Mouse (Mus musculus): ENCODE data around the gene Tnk2. TPM values are rescaled to one million over a fixed set of nuclear protein-coding genes. Genes with fewer than 3 reads are reported as not detected.

Tnk2 gene
- total RNA-seq, 2 experiments from 2014 or later = 93.2 to 107 TPM

- no peak for DNase-seq (ENCODE audit: extremely low spot score in 1 of 2, low spot score in 2 of 2)
- intact Hi-C loops (cut with DNase I) = no loop called here
These were observed 53.3 kb downstream of the Tnk2 start for GRCm38 (mm10) chr16:32696841-32697464.

- DNase-seq (ENCODE audit: extremely low spot score in 1 of 2, low spot score in 2 of 2) = no peak
- intact Hi-C loops (cut with DNase I) = no loop called here
These were observed 54.2 kb downstream of the Tnk2 start for GRCm38 (mm10) chr16:32697665-32698446.

DNA sequence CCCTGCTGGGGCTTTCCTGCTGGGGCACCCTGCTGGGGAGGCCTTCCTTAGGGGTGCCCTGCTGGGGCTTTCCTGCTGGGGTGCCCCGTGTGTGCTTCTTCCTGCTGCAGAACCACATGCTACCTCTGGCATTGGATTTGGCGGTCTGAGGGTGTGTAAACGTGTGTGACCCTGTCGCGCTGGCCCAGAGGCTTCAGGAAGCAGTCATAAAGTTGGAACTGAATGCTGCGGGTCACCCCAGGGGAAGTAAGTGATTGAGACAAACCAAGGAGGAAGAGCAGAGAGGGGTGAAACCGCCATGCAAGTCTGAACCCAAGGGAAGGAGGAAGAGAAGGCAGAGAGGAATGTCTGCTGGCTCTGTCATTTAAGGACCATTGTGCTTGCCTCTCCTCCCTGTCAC lies 54.9 kb downstream of the Tnk2 start:
- intact Hi-C loops (cut with DNase I) = no loop called here
- DNase-seq (ENCODE audit: extremely low spot score in 1 of 2, low spot score in 2 of 2) = no peak

DNA sequence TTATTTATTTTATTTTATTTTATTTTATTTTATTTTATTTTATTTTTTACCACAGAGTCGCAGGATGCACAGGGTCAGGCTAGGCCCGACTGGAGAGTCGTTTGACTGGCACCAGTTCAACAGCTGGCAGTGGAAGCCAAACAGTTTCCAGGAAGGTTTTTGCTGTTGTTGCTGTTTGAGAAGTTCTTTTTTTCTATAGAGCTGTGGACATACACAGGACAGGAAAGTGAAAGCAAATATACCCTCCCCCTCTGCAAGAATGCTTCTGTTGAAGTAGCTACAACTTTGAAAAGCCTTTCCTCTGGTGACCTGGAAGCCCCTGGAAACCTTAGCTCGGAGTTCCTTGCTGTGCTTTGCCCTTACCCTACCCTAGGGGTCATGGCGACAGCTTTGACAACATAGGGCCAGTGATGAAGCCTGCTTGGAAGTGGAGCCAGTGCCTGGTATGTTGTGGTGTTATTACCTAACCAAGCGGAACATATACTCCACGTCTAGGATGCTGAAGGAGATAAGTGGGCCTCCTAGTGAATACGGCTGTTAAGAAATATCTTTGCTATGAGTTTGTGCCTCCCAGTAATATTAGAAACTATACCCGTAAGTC lies 59.7 kb downstream of the Tnk2 start:
- no peak for DNase-seq (ENCODE audit: extremely low spot score in 1 of 2, low spot score in 2 of 2)
- intact Hi-C loops (cut with DNase I) = no loop called here

DNA sequence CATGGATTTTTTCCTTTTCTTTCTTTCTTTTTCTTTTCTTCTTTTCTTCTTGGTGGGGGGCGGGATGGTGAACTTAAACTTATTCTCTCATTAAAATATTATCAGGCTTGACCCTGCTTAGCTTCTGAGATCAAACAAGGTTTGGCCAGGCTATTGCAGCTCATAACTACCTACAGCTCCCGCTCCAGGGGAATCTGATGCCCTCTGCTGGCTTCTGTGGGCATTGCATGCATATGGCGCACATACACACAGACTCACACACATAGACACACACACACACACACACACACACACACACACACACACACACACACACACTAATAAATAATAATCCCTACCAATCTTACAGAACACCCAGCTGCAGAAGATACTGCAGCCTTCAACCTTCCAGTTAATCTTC lies 61.9 kb downstream of the Tnk2 start:
- intact Hi-C loops (cut with DNase I) = no loop called here
- no peak for DNase-seq (ENCODE audit: extremely low spot score in 1 of 2, low spot score in 2 of 2)

DNA sequence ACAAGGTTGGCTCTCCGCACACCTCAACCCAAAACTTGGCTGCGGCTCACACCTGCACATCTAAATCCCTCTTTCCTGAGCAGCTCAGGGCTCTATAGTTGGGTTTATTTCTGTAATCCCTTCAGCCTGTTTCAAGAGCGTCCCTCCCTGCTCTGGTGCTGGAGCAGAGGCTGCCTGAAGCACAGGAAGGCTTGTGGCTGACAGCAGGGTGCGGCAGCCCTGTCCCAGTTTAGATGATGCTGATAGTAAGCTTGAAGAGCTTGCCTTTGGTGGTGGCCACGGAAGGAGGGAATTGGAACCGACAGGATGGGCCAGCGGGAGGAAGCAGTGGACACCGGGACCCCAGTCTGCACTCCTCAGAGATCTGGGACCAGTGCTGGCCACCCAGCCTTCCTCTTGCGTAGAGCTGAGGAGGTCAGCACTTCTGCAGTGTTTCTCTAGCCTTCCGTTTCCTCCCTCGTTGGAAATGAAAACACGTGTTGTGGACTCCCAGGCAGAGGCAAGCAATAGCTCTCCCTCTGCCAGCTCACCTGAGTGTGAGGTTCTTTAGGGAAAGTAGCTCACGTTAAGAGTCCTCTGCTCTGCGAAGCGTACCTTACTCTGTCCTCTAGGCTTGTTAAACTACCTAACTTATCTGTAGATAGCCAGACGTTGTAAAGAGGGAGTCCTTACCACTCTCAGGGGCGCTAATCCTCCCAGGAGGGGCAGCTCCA lies 63.6 kb downstream of the Tnk2 start:
- intact Hi-C loops (cut with DNase I) = no loop called here
- no peak for DNase-seq (ENCODE audit: extremely low spot score in 1 of 2, low spot score in 2 of 2)

DNA sequence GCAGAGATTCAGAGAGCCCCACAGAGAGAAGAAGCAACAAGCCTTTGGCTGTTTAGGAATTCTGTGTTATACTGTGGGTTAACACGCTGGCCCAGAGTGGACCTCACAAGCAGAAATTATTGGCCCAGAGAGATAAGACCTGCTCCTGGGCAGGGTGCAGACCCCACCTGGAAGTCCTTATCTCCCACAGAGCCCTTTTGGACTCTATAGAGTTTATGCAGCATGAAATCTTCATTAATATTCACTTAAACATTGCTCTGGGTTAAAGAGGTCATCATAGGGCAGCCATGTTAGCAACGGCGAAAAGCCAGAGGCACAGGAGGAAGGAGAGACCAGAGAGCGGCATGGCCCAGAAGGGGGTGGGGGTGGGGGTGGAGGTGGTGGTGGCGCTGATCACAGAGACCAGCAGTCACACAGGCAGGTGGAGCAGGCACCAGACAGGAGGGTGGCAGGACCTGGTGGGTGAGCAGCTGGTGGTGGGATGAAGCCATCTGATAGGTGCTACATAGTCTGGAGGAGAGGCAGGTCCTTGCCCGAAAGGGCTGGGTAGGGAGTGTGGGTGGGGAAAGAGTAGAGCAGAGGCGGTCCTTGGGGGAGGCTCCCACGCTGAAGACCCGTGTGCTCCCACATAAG lies 64.3 kb downstream of the Tnk2 start:
- DNase-seq (ENCODE audit: extremely low spot score in 1 of 2, low spot score in 2 of 2) = no peak
- intact Hi-C loops (cut with DNase I) = no loop called here

GRCm38 (mm10) chr16:32708457-32709033 lies 64.9 kb downstream of the Tnk2 start:
- intact Hi-C loops (cut with DNase I) = no loop called here
- no peak for DNase-seq (ENCODE audit: extremely low spot score in 1 of 2, low spot score in 2 of 2)

DNA sequence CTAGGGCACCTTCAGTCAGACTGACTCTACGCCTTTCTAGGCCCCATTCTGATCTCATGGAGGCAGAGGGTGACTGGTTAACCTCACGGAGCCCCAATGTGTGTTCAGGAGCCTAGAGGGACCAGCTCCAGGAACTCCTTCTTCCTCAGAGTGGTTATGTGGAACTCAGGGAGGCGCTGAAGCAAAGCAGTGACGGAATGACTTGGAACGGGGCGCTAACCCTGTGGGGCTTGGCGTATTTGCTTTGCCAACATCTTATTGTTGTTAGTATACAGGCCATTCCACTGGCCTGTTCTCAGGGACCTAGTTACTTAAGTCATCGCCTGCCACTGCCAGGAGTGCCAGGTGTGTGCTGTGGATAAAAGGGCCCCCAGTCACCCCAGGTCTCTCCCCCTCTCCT lies 65.4 kb downstream of the Tnk2 start:
- intact Hi-C loops (cut with DNase I) = no loop called here

GRCm38 (mm10) chr16:32710426-32711070 lies 66.9 kb downstream of the Tnk2 start:
- intact Hi-C loops (cut with DNase I) = loop anchor here (10.0 kb wide), 1 partner anchor 74 kb away; no protein-coding TSS in a partner anchor
- DNase-seq (ENCODE audit: extremely low spot score in 1 of 2, low spot score in 2 of 2) = no peak

More for the DNA sequence above, 65.4 kb downstream of the Tnk2 start:
- no peak for DNase-seq (ENCODE audit: extremely low spot score in 1 of 2, low spot score in 2 of 2)

DNA sequence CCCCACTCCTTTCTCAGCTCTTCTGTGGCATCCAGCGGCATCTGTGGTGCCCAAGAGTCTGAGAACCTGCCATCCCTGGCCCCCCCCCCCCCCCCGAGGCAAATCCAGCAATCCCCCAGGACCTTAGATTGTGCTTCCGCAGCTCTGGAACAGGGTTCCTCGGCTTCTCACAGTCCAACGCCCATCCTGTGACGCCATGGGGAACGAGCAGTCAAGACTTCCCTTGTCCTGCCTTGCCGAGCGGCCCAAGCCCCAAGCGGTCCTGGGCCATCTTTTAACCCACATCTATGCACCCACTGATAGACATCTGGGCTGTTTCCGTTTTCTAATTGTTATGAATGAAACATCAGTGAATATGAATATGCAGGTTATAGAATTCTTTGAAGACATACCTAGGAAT lies 68.5 kb downstream of the Tnk2 start:
- no peak for DNase-seq (ENCODE audit: extremely low spot score in 1 of 2, low spot score in 2 of 2)
- intact Hi-C loops (cut with DNase I) = loop anchor here (10.0 kb wide), 1 partner anchor 73 kb away; no protein-coding TSS in a partner anchor

GRCm38 (mm10) chr16:32713556-32713955 lies 69.9 kb downstream of the Tnk2 start:
- intact Hi-C loops (cut with DNase I) = loop anchor here (10.0 kb wide), 1 partner anchor 71 kb away; no protein-coding TSS in a partner anchor
- DNase-seq (ENCODE audit: extremely low spot score in 1 of 2, low spot score in 2 of 2) = no peak

DNA sequence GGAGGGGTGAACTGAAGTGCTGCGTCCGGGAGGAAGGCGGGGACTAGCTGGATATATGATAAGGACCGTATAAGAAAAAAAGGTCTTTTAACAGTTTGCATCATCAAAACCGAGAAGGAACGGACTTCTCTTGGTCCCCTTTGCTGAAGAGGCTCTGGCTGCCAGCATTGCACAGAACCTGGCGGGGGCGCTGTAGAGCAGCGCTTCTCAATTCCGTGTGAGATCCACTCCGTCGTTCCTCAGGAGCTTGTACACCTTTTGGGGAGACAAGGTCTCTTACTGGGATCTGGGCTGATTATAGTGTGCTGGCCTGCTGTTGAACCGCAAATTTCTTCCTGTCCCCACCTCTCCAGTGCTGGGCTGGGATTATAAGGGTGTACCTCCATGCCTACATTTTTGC lies 71.7 kb downstream of the Tnk2 start:
- intact Hi-C loops (cut with DNase I) = loop anchor here (10.0 kb wide), 1 partner anchor 69 kb away; no protein-coding TSS in a partner anchor
- no peak for DNase-seq (ENCODE audit: extremely low spot score in 1 of 2, low spot score in 2 of 2)

- no peak for DNase-seq (ENCODE audit: extremely low spot score in 1 of 2, low spot score in 2 of 2)
- intact Hi-C loops (cut with DNase I) = no loop called here
These were observed 79.5 kb downstream of the Tnk2 start for GRCm38 (mm10) chr16:32723163-32723562.

DNA sequence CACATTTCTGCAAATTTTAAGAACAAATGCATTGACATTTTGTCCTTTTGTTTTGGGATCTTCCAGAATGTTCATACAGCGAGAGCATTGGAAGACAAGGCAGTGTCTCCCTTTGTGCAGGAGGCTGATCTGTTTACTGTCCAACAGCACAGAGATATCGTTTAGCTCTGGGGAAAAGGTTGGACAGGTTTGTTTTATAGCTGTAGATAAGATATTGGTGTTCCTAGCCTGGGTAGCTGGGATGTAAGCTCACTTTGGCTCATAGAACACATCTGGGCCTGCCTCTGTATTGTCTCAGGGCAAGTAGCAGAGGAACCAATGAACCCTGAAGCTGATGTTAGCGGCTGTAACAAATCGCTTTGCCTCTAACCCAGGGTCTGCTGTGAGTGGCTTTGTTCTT lies 80.1 kb downstream of the Tnk2 start:
- DNase-seq (ENCODE audit: extremely low spot score in 1 of 2, low spot score in 2 of 2) = no peak
- intact Hi-C loops (cut with DNase I) = no loop called here

DNA sequence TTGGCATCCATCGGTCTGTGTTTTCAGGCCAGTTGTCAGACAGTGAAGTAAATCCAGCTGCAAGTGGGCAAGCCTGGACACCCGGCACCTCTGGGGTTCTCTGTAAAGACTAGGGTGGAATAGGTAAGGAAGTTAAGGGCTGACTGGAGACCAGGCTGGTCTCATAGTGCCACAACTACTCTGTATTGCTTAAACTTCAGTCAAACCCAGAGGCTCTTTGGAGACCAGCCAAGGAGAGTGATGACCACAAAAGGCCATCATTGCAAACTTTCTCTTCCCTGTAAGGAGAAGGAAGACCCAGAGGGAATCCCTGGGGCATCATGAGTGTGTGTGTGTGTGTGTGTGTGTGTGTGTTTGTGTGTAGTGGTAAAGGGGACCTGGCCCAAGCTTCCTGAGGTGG lies 80.6 kb downstream of the Tnk2 start:
- intact Hi-C loops (cut with DNase I) = no loop called here
- DNase-seq (ENCODE audit: extremely low spot score in 1 of 2, low spot score in 2 of 2) = no peak

DNA sequence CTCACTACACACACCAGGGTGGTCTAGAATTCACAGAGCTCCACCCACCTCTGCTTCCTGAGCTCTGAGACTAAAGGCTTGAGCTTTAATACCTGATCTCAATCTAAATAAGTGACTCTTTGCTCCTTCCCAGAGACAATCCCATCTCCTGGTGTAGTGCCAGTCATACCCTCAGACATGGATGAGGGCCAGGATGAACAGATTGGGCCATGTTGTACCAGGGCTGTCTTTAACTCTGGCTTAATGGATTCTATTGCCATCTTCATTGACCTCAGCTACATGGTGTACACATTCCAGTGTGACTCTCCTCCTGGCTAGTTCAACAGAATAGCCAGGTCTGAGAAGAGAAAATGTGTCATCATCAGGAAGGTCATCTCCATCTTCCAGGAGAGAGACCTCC lies 82.8 kb downstream of the Tnk2 start:
- intact Hi-C loops (cut with DNase I) = no loop called here
- no peak for DNase-seq (ENCODE audit: extremely low spot score in 1 of 2, low spot score in 2 of 2)

DNA sequence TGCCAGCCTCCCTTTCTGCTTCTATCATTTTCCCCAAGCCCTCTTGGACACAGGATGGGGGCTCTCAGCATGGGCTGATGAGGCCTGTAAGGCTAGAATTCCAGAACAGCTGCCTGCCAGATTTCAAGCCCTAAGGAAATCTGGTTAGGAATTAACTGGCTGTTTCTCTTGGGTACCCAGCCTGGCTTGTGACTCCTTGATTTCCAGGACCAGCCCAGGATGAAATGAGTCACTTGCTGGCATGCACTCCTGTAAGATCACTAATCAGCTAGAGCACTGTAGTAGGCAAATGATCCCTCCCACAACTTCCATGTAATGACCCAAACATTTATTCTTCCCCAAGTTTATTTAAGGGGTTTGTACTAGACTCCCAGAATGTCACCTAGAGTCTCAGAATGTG lies 84.6 kb downstream of the Tnk2 start:
- intact Hi-C loops (cut with DNase I) = no loop called here
- no peak for DNase-seq (ENCODE audit: extremely low spot score in 1 of 2, low spot score in 2 of 2)
